Mouse (Mus musculus): ENCODE data around the gene Uts2r.

The Uts2r gene

GRCm38 (mm10) chr11:121159971-121160370, at the start of gene Uts2r:
Gene Uts2r (plus strand): TSS chr11:121160271.
- DNase-seq (ENCODE audit: low spot score in 2 of 2): no peak

GRCm38 (mm10) chr11:121111051-121111450, 49.0 kb upstream of the Uts2r start:
- no peak for DNase-seq (ENCODE audit: low spot score in 2 of 2)

GRCm38 (mm10) chr11:121111601-121112000, 48.5 kb upstream of the Uts2r start:
- no peak for DNase-seq (ENCODE audit: low spot score in 2 of 2)

DNA sequence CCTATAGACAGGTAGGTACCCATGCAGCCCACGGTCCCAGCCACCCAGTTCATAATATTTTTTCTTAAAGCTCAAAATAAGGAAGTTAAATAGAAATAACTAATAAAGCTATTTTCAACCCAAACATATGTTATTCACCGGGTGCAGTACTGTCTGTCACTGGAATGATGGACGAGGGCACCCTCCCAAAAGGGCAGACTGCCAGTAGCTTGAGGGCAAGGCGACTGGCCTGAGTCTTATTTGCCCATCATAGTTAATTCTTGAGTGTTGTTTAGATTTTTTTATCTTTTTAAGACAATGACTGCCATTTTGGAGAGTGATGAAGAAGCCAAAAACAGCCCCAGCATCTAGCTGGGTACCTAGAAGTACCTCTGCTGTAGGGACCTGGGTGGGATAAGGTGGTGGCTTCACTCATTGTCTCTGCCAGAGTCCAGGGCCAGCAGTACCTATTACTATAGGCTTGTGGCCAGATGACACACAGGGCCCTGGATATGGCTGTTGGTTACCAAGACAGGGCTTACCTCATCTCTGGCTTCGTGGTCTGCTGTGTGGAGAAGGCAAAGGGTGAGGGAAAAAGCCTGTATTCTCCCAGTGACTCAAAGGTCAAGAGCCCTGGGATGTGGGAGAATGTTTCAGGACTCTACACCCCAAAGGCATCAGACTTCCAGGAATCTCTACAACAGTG, 47.8 kb upstream of the Uts2r start:
- no peak for DNase-seq (ENCODE audit: low spot score in 2 of 2)

GRCm38 (mm10) chr11:121118106-121118505, 42.0 kb upstream of the Uts2r start:
- no peak for DNase-seq (ENCODE audit: low spot score in 2 of 2)

- no peak for DNase-seq (ENCODE audit: low spot score in 2 of 2)
These were observed 41.5 kb upstream of the Uts2r start, which contains the start of gene Tex19.2 for GRCm38 (mm10) chr11:121118577-121118976. Gene Tex19.2 (minus strand): TSS chr11:121118677.

GRCm38 (mm10) chr11:121121151-121121550, 38.9 kb upstream of the Uts2r start:
- no peak for DNase-seq (ENCODE audit: low spot score in 2 of 2)

- no peak for DNase-seq (ENCODE audit: low spot score in 2 of 2)
These were observed 37.9 kb upstream of the Uts2r start for GRCm38 (mm10) chr11:121122024-121122670.

DNA sequence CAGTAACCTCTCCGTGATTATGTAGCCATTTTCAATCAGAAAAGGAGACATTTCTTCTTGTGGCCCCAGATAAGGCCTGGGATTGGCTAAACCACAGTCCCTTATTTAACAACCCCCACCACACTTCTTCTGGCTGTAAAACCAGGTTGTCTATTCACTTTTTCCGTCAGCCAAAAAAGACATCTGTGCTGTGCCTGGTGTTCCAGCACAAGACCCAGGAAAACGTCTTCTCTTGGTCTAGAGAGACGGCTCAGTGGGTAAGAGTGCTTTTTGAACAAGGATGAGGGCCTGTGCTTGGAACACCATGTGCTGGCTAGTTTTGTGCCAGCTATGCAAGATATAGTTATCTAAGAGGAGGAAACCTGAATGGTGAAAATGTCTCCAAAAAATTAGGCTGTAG, 36.6 kb upstream of the Uts2r start:
- DNase-seq (ENCODE audit: low spot score in 2 of 2): no peak

DNA sequence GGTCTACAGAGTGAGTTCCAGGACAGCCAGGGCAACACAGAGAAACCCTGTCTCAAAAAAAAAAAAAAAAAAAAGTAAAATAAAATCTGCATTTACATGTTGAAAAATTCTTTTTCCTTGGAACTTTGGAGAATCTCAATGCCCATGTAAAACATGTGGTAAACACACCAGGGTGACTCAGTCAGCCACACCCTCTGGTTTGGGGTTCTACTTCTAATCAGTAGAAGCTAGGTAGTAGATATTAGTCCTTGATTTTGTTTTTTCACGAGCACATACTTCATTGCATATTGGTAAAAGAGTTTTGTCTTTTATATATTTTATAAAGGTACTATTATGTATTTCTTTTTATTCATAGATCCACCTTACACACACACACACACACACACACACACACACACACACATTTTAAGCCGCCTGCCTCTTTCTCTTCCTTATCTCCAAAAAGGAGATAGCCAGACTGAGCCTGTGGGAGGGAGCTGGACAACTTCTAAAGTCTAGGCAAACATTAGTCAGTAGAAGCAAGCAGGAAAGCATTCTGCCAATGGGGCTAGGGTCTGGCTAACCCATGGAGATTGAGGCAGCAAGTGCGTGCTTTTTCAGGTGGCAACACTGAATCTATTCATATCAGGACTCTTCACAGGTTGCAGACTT, 34.4 kb upstream of the Uts2r start:
- DNase-seq (ENCODE audit: low spot score in 2 of 2): no peak

- no peak for DNase-seq (ENCODE audit: low spot score in 2 of 2)
These were observed 33.7 kb upstream of the Uts2r start for GRCm38 (mm10) chr11:121126395-121126794.

DNA sequence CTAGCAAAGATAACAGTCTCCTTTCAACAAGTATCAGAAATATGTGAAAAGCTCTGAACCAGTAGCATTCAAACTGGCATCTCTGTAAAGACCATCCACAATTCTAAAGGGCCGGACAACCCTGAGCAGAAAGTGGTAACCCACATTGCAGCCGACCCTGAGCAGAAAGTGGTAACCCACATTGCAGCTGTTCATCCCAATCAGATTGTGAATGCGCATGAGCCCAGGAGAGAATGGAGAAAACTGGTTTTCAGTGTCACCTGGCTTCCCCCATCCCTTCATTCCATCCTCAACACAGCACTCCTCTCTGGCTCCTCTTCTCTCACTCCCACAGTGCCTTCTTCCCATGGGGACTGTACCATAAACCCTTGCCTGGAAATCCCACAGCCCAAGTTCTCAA, 32.6 kb upstream of the Uts2r start:
- DNase-seq (ENCODE audit: low spot score in 2 of 2): no peak

GRCm38 (mm10) chr11:121129616-121130015, 30.5 kb upstream of the Uts2r start:
- no peak for DNase-seq (ENCODE audit: low spot score in 2 of 2)

DNA sequence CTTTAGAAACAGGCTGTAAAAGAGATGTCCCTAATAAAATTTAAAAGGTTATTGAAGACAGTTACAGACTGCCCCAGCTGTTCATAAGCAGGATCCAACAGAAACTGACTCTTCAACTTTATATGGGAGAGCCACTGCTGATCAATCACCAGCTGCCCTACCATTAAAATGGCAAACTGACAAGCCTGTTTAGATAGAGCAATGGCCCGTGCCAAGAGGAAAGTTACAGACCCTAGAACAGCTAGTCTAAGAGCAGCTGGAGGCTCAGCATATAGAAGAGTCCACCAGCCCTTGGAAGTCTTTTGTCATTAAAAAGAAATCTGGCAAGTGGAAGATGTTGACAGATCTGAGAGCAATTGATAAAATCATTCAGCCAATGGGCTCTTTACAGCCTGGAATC, 25.5 kb upstream of the Uts2r start:
- no peak for DNase-seq (ENCODE audit: low spot score in 2 of 2)

- DNase-seq (ENCODE audit: low spot score in 2 of 2): no peak
These were observed 22.4 kb upstream of the Uts2r start for GRCm38 (mm10) chr11:121137682-121138081.

- DNase-seq (ENCODE audit: low spot score in 2 of 2): no peak
These were observed 21.3 kb upstream of the Uts2r start for GRCm38 (mm10) chr11:121138732-121139131.

GRCm38 (mm10) chr11:121143325-121144015, 16.6 kb upstream of the Uts2r start:
- no peak for DNase-seq (ENCODE audit: low spot score in 2 of 2)

- DNase-seq (ENCODE audit: low spot score in 2 of 2): no peak
These were observed 14.2 kb upstream of the Uts2r start, which contains the start of gene Tex19.1 for GRCm38 (mm10) chr11:121145865-121146264. Gene Tex19.1 (plus strand): TSS chr11:121146143.

DNA sequence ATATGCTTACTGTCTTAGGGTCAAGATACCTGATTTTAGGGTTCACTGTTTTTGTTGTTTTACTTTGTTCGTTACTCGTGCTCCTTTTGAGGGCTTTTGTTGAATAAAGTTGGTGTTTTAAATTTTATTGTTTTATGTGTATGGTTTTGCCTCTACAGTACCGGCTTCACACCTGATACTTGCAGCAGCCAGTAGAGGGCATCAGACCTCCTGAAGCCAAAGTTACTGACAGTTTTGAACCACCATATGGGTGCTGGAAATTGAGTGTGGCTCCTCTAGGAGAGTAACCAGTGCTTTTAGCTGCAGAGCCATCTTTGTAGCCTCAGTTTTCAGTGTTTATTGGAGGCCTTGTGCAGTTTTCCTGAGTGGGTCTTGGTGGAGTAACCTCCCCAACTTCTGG, 11.9 kb upstream of the Uts2r start:
- no peak for DNase-seq (ENCODE audit: low spot score in 2 of 2)

- no peak for DNase-seq (ENCODE audit: low spot score in 2 of 2)
These were observed 5.9 kb upstream of the Uts2r start for GRCm38 (mm10) chr11:121154203-121154602.

DNA sequence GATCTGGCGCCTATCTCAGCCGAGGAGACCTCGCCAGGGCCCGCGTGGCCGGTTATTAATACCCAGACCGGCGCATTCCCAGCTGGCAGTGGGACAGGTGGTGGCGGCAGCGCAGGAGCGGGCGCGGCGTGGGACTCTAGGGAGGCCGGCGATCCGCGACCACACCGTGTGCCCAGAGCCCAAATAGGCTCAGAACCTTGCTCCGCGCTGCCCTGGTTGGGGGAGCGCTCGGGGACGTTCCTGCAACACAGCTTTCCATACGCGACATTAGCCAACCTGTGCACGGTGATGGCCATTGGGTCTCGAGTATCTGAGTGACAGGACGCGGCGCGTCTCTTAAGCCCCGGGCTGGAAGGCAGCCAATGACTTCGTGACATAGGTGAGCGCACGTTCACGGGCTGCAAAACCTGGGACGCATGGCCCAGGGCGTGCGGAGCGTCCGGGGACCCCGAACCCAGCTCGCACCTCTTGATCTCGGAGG, 3.6 kb upstream of the Uts2r start:
- DNase-seq (ENCODE audit: low spot score in 2 of 2): no peak

Data from frontal cortex, postnatal 10 days (tissue).